Mouse (Mus musculus) layer of hippocampus, adult 8-10 months (tissue): ENCODE results near the gene Serpina10. TPM values are rescaled to one million over a fixed set of nuclear protein-coding genes. Genes with fewer than 3 reads are reported as not detected.
"Not testable (repeated sequence)": the region's sequence is repeated elsewhere in the genome, so short reads cannot be mapped to it uniquely, and the experiment has no call there.

Experiments used
- DNase-seq, 2 experiments: peaks; one replicate each; pipeline ENCODE4 v3.0.0; 2022; ENCODE audit warnings: low spot score in 2 of 2
- total RNA-seq, 4 experiments: library from RNA; stranded (reverse); gene quantifications; 2 replicates each; pipeline ENCODE4 v1.2.4; 2022

The Serpina10 gene
- under 1 TPM in 1 of 4 experiments, not detected in 3; 0.21 TPM for total RNA-seq

DNA sequence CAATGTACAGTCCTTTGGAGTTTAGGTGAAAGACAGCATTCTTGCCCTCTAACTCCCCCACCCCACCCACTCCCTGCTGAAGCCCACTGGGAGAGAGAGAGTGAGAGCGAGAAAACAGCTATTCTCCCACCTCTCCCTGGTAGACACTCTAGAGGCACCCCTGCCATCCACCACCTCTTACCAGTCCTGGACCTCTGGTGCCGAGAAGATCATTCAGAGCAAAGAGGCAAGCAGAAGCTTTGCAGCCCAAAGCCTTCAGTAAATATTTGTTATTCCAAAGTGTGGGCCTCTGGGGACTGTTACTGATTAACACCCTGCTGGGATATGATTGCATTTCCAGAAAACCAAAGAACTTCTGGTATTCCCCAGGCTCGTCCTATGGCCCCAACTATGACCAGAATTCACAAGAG, at the start of gene Serpina10:
Gene Serpina10, minus strand, starts transcription at position 242 of the 410 bp plus-strand sequence.
- DNase-seq: no peak

DNA sequence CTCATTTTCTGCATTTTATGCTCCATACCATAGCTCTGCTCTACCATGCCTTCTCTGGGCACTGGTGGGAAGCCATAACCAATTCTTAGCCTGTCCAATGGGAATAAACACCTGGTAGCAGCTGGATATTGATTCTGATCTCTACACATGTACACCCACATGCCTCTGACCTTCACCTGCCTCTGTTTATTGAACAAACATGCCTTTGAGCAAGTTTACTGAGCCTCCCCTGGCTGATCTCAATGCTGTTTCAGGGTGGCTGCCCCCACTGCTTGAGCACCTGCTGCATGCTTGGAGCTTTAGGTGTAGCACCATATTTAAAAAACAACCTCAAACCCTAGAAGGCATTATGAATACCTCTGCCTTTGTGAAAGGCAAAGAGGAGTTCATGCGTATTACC, 48.6 kb upstream of the Serpina10 start:
- not testable (repeated sequence) for DNase-seq

DNA sequence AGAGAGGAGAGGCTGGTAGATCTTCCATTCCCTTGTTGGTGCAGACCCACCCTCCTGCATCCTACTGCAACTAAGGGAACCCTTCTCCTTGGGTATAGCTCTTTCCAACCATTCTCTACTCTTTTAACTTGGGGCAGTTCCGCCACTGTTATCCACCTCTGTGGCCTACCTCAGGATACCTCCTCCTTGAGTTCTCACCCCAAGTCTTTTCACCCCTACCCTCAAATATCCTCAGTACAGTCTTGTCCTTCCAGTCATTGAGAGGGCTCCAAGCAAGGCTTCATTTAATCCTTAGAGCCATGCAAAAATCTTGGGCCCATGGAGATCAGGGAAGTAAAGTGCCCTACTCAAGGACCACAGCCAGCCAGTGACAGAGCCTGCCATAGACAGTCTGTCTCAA, 44.8 kb upstream of the Serpina10 start, which contains the start of gene Serpina16:
Gene Serpina16, minus strand, starts transcription at position 101 of the 400 bp plus-strand sequence.
- DNase-seq: no peak

DNA sequence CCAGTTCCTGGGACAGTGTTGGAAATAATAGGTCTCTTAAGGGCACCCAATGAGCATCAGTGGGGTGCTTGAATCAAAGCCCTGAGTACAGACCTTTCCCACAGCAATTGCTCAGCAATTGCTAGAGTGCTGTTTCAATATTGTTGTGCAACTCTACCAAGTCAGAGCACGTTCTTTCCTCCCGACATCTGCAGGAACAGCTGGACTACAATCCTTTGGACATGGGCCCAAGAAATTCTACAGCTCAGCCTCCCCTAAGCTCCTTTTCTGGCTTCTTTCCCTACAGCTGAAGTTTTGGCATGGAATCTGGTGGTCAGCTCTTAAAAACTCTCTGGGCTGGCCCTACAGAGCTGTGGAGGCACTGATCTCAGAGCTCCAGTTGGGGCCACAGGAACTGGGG, 41.9 kb upstream of the Serpina10 start:
- no peak for DNase-seq

DNA sequence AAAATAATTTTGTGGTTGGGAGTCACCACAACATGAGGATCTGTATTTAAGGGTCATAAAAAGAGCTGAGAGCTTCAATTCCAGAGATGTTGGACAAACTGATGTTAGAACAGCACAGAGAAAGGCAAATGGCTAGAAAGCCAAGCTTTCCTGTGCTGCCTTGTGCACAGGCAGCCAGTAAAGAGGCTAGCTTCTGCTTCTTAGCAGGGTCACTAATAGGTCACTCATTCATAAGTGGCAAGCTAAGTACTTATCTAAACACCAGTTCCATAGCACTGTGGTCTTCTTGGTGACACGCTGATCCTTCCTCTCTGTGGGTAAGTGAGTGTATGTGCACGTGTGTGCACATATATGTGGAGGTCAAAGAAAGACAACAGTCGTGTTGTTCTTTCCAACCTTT, 40.2 kb upstream of the Serpina10 start:
- DNase-seq: no peak

DNA sequence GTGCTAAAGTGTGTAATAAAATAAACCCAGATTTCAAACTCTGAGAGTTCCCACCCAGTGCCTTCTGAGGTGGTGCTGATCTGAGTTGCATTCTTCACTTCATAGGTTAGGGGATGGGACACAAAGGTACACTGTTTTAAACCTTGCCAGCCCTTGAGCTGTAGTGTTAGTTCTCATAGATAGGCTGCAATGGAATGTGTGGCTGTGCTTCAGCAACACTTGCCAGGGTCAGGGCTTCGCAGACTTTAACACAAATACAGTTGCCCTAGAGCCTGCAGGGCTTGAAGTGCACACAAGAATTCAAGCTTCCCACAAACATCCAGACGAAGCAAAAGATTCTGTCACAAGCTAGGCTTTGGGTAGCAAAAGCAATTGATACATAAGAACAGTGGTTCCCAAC, 39.7 kb upstream of the Serpina10 start:
- DNase-seq: no peak

DNA sequence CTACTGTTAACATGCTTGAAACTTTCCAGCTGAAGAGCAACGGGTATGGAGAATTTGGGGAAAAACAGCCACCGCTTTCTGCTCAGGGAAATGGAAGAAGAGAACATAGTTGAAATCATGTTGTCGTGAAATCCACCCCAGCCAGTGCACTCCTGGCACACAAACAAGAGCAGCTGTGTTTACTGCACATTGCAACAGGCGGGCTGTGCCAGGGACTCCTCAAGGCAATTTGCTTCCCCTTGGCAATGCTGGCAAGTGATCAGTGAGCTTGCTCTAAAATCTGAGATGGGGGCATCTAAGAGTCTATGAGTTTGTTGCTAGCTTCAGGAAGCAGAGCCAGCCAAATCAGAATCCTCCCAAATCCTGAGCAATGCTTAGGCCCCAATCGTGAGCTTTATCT, 39.1 kb upstream of the Serpina10 start:
- DNase-seq: peak; percentile 33 to 67

DNA sequence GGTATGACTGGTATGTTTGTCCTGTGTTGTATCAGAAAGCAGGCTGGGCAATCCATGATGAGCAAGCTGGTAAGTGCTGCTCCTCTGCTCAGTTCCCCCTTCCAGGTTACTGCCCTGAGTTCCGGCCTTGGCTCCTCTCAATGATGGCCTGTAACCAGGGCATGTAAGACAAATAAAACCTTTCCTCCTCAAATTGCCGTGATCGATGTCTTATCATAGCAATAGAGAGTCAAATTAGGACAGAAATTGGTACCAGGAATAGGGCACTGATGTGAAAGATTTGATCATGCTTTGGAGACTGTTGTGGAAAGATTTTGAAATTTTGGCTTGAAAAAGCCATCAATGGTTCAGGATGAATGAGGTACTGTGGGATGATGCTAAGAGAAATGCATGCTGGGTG, 34.0 kb upstream of the Serpina10 start:
- DNase-seq: no peak

DNA sequence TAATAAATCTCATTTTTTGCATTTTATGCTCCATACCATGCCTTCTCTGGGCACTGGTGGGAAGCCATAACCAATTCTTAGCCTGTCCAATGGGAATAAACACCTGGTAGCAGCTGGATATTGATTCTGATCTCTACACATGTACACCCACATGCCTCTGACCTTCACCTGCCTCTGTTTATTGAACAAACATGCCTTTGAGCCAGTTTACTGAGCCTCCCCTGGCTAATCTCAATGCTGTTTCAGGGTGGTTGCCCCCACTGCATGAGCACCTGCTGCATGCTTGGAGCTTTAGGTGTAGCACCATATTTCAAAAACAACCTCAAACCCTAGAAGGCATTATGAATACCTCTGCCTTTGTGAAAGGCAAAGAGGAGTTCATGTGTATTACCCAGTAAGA, 30.8 kb upstream of the Serpina10 start:
- DNase-seq: not testable (repeated sequence)

DNA sequence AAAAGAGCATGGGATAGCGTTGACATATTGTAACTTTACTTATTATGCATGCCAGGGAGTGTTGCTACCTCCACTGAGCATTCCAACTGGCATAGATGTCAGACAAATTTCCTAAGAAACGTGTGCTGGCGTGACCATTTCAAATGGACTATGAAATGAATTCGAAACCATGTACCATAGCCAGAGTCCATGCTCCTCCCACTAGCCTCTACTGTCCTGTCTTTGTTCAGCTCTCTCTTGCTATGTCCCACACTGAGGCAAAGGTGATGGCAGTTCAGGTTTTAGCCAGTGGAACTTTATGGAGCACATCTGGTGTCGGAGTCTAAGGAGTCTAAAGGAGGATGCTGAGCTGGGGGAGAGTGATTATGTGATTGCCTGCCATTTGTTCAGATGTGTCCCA, 28.8 kb upstream of the Serpina10 start:
- DNase-seq: no peak

DNA sequence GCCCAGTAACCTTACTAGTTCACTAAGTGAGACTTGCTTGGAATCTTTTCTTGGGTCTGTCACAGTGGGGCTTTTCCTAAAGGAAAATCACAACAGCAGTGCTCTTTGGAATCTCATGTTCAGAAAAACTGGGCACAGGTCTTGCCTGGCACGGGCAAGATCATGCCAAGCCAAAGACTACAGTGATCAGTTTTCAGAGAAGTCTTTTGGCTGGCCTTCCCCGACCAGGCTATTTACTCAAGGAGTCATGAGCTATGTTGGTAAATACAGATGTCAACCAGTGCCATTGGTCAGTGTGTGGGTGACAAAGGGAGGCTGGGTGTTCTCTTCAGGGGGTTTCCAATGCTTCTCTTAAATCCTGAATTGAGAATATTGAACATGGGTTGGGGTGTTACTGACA, 27.9 kb upstream of the Serpina10 start:
- no peak for DNase-seq

DNA sequence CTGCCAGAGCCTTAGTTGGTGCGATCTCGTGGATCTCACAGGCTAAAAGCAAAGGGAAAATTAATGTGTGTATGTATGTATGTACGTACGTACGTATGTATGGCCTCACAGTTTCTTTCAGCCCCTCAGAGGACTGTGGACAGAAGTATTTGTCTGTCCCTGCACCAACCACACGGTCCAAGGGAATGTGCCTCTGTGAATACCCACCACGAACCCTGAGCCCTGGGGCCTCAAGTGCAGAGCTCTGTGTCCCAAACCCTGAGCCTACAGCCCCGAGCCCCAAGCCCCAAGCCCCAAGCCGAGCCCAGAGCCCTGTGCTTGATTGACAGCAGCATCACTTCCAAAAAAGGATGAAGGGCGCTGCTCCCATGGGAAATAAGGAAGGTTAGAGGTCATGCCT, 26.7 kb upstream of the Serpina10 start:
- no peak for DNase-seq

DNA sequence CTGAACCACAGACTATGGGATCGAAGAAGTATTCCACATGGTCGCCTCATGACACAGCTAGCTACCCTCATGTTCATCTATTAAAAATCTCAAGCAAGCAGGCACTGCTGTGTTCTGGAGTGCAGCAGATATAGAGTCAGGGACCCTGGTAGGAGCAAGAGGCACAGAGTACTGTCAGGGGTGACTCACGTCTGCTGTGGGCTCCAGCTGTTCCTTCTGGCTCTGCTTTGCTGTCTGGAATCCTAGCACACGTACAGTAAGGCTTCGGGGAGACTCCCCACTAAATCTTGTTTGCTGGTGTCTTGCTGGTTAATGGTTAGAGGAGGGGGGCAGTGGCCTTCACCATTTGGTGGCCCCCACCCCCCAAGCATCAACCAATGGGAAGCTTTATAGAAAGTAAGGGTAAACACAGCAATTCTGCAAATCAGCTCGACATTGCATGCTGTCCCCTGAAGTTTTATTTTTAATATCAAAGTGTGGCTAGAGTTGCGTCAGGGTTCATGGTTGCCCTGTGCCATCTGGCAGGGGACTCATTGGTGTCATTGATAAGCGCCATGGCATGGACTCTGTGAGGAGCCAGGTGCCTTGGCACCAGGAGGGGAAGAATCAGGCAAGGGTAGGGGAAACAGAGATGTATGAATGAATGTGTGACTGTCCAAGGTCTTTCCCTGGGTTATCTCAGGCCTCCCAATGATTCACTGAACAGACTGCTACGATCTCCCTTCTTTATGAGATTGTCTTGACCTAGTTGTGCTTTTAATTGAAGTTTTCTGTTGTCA, 25.8 kb upstream of the Serpina10 start, which contains the start of gene Serpina6:
Gene Serpina6, minus strand, starts transcription at position 365 of the 779 bp plus-strand sequence.
- no peak for DNase-seq

DNA sequence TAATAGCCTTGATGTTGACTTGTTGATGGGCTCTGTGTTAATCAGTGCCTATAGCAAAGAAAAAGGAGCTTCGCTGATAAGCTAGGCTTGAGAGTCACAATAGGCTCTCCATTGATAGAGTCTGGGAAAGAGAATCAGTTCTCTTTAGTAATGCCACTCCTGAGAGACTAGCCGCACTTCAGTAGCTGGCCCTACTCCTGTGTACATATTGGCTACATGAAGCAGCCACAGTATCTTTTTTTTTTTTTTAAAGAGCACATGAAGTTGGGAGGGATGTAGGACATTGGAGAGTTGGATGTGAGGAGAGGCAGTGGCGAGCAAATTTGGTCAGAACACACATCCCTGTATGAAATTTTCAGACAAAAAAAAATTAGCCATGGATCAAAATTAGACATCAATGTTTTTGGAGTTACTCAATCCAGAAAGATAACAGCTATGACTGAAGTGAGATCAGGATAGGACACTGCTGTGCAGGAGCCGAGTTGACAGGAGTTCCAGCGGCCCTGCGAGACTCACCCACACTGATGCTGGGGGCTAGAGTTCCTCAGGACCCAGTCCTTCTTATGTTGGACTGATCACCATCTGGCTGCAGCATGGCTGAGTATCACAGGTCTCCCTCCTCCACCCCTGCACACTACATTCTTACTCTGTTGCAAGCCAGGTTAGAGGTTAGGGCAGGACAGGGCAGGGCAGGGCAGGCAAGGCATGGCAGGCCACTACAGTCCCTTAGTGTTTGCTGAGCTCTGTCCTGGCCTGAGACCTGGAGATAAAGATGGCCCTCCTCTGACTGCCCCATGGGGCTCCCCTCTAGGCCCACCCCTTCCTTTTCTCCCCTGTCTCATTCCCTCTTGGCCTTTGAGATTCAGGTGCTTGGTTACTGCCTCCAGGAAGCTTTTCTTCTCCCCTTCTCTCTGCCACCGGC, 24.1 kb upstream of the Serpina10 start:
- no peak for DNase-seq

DNA sequence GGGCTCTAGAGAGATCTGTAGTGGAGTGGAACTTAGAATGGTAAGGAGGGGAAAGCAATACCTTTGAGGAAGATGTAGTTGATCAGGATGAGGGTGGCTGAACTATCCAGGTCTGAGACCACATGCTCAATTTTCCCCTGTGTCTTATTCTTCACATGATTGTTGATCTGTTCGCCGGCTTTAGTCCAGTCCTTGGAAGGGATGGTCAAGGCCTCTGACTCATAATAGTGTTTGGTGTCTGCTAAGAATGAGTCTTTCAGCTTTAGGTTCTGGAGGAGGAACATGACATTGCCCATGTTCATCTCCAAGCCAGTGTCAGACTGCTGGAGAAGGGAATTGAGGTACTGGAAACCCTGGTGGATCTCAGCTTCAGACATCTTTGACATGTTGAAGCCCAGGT, 22.6 kb upstream of the Serpina10 start:
- DNase-seq: no peak

DNA sequence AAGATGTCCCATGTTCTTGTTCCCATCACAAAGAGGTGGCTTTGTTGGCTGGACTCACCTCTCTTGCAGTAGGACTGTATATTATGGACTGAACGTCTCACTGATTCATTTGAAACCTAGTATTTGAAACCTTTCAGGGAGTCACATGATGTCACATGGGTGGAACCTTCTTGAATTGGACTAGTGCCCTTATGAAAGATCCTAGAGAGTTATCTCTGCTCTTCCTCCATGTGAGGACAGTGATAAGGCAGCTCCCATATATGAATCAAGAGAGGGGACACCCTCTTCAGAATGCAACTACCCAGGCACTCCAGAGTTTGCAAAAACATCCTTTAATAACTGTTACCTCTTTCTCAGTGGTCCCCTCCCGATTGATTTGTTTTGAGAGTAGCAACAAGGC, 15.1 kb upstream of the Serpina10 start:
- DNase-seq: no peak

DNA sequence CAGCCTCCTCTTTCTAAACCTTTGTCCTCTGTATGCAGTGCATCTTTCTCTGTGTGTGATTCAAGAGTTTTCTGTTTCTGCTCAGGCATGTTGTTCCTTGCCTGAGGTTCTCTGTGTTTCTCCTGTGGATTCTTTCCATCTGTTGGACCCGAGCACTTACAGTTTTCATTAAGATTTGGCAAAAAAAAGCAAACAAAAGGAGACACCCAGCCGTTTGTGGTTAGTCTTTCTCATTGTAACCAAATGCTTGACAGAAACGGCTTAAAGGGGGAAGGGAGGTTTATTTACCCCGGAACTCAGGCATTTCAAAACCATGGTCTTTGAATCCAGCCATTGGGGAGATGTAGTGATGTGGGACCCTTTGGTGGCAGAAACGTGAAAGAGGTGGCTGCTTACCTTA, 13.4 kb upstream of the Serpina10 start:
- no peak for DNase-seq

DNA sequence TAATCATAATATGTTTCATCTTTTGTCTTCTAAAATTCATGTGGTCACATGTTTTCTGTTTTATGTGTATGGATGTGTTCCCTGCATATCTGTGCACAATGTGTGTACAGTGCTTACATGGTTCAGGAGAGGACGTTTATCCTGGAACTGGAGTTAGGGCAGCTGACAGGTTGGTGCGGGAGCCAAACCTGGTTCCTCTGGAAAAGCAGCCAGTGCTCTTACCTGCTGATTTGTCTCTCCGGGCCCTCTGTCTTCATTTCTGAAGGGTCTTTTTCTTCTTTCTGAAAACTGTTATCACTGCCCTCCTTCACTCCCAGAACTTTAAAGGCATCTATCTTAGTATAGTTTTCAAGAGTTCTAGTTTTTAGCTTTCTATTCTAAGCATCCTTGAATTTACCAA, 12.6 kb upstream of the Serpina10 start:
- no peak for DNase-seq

DNA sequence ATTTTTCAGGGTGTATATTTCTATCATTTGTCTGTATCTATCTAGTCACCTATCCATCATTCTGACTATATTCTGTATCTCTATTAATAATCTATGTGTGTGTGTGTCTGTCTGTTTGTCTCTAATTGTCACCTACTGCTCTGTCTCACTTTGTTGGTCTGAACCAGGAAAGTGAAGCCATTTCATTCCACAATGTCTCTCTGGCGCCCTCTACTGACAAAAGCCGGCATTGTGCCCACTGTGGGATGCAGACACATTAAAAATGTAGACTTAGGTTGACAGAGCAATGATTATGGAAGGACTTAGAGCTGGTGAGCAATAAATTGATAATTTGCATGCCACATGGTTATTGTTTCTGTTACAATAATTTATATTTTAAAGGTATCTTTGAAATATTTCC, 12.1 kb upstream of the Serpina10 start:
- DNase-seq: peak; percentile 42 to 87

DNA sequence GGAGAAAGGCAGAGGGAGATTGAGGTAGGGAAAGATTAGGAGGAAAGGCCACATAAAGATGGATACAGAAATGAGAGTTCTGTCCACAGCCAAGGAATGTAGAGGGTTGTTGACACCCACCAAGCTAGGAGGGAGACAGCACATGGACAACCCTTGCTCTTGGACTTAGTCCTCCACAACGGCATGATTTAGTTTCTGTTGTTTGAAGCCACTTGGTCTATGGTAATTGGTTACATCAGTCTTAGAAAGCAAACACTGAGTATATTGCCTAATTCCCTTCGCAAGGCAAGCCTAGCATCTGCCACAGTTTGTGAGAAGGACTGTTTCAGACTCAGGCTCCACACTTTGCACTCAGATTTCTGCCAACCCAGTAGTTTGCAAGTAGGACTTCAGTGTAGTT, 4.6 kb upstream of the Serpina10 start:
- DNase-seq: no peak

DNA sequence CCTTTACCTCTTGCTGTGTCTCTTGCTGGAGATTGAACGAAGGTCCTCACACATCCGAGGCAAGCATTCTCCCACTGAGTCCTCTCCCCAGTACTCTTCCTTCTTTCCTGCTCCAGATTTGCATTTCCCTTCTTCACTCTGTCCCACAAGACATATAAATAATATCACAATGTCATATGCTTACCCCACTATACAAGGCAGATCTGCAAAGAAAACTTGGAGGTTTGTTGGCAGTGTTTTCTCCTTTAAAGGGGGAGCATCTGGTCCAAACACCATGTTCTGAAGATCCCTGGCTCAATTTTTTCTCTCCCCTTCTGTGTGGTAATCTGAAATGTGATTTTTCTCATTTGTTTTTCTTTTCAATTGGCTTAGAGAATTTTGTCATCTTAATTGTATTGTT, 3.2 kb upstream of the Serpina10 start:
- no peak for DNase-seq

DNA sequence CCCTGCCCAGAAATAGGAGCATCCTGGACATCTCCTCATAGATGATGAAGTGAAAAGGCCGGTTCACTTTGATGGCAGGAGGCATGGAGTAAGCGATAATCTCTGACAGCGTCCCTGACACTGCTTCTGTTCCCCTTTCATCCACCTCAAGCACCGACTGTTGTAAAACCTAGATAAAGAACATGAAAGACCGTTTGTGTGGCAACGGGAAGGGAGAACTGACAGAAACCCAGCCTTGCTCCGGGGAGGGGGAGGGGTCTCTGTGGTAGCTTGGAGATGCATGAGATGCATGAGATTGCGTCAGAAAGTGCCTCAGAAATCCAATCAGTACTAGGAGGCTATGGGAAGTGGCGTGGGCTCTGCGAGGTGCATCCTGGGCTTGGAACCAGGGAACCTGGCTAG, 14.4 kb downstream of the Serpina10 start:
- no peak for DNase-seq
